Mouse (Mus musculus) bone marrow macrophage, adult 2 months (primary cell): ENCODE results near the gene Tgfbrap1.

Source experiments
- CTCF ChIP-seq: IDR thresholded peaks from 2 replicates; pipeline ENCODE4 v1.5.1; 2012; ENCODE audit warnings: low read depth, mild to moderate bottlenecking, low read length, moderate library complexity
- POLR2A ChIP-seq: IDR thresholded peaks from 2 replicates; pipeline ENCODE4 v1.6.1; 2012; ENCODE audit warnings: mild to moderate bottlenecking, low read depth, low read length, borderline replicate concordance

GRCm38 (mm10) chr1:43010461-43010860 is 88.0 kb downstream of the Tgfbrap1 start:
- TF ChIP-seq CTCF (no peak), POLR2A (no peak)
